Mouse (Mus musculus) G1E (cell line): Measurements from ENCODE around the gene Krtap14. TPM values are rescaled to one million over a fixed set of nuclear protein-coding genes. Genes with fewer than 3 reads are reported as not detected.

ENCODE experiments used
- ATAC-seq: 2 replicates; pipeline ENCODE4 v1.8.0; 2016; ENCODE audit warnings: mild to moderate bottlenecking; ENCODE audit not compliant: insufficient number of reproducible peaks, poor library complexity, low FRiP score, severe bottlenecking; ENCODE audit errors: extremely low read depth
- DNase-seq: peaks from one replicate; pipeline ENCODE4 v3.0.0; 2012; ENCODE audit warnings: low spot score
- H3K27me3 ChIP-seq: 2 replicates; pipeline ENCODE4 v1.6.1; 2012; ENCODE audit warnings: mild to moderate bottlenecking, low read length, inconsistent platforms; ENCODE audit not compliant: insufficient read depth
- H3K36me3 ChIP-seq: replicated peaks from 2 replicates; pipeline ENCODE3; 2012; ENCODE audit warnings: mild to moderate bottlenecking, inconsistent platforms
- H3K4me1 ChIP-seq: 2 replicates; pipeline ENCODE4 v1.6.1; 2012; ENCODE audit warnings: low read depth, low read length, inconsistent platforms, mixed read lengths; ENCODE audit not compliant: insufficient read depth
- H3K4me3 ChIP-seq: 2 replicates; pipeline ENCODE4 v1.5.1; 2012; ENCODE audit warnings: low read depth, mild to moderate bottlenecking, inconsistent platforms, low read length, moderate library complexity, mixed read lengths
- H3K9me3 ChIP-seq: replicated peaks from 2 replicates; pipeline ENCODE4 v1.6.1; 2012; ENCODE audit warnings: inconsistent platforms
- CTCF ChIP-seq: IDR thresholded peaks from 2 replicates; pipeline ENCODE4 v1.5.1; 2012; ENCODE audit warnings: low read depth, low read length, inconsistent platforms, mixed read lengths
- GATA1 ChIP-seq: IDR thresholded peaks from 2 replicates; pipeline ENCODE4 v1.6.1; 2012; ENCODE audit warnings: borderline replicate concordance, low read length, inconsistent platforms, mixed read lengths
- GATA2 ChIP-seq: IDR thresholded peaks from 2 replicates; pipeline ENCODE4 v1.6.1; 2012; ENCODE audit warnings: low read depth, low read length, inconsistent platforms, borderline replicate concordance
- POLR2AphosphoS5 ChIP-seq: IDR thresholded peaks from 2 replicates; pipeline ENCODE4 v1.6.1; 2012; ENCODE audit warnings: low read depth, low read length, inconsistent platforms; ENCODE audit not compliant: insufficient replicate concordance
- TAL1 ChIP-seq: conservative IDR thresholded peaks from 2 replicates; pipeline ENCODE4 v1.6.1; 2012; ENCODE audit warnings: low read depth, low read length, inconsistent platforms, mixed read lengths
- polyA plus RNA-seq: library from polyadenylated mRNA; stranded (reverse); fragments of >175 nt; gene quantifications from 2 replicates; pipeline ENCODE4 v1.2.3, GENCODE M21; 2012
- total RNA-seq, 2 experiments: library from RNA; stranded (forward) in 1 of 2; stranded (reverse) in 1 of 2; fragments of 200-1000 nt in 1 of 2; fragments of >200 nt in 1 of 2; fragmentation: Nextera tagmentation in 1 of 2; gene quantifications; 2 replicates each; pipeline ENCODE4 v1.2.3; 2014 to 2017

Krtap14 gene
- not detected in 2 replicates for total RNA-seq (2014; fragmentation: Nextera tagmentation)
- 0.17 TPM in 1 of 2 replicates, not detected in the other for total RNA-seq (2017)
- polyA plus RNA-seq: not detected in 2 replicates

DNA sequence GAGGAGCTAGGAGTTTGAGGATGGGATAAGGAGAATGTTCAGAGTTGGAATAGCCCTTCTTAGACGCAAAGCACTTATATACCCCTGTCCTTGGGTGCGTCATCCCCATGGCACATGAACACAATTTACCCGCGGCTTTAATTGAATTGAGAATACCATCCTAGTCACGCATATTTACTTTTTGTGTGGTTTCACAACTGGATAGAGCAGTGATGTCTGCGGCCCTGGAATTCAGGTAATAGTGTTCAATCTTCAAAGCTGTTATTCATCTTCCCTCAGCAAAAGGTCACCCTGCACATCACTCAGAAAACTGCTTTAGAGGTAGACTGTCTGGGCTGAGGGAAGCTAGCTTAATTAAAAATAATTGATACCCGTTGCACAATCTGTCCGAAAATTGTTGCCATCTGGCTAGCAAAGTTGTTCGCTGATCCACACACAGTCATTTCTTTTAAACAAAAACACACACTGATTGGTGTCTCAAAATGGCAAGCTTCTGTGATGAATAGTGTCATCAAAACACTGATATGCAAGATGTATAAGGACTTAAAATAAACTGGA lies at the start of gene Krtap14:
TSS of gene Krtap14 (minus strand) at position 51 of the 558 bp plus-strand sequence.
- H3K9me3 ChIP-seq: peaks cover 12% of the 10 kb centered on the region
- TF ChIP-seq GATA1 (no peak), POLR2AphosphoS5 (no peak), TAL1 (no peak), CTCF (no peak), GATA2 (no peak)
- H3K27me3 ChIP-seq: no peaks in the 10 kb centered on the region
- H3K4me1 ChIP-seq: no peaks in the 10 kb centered on the region
- ATAC-seq (no peak), DNase-seq (no peak)
- H3K4me3 ChIP-seq: no peak within 1 kb of the TSS
- no peaks in the 10 kb centered on the region for H3K36me3 ChIP-seq

DNA sequence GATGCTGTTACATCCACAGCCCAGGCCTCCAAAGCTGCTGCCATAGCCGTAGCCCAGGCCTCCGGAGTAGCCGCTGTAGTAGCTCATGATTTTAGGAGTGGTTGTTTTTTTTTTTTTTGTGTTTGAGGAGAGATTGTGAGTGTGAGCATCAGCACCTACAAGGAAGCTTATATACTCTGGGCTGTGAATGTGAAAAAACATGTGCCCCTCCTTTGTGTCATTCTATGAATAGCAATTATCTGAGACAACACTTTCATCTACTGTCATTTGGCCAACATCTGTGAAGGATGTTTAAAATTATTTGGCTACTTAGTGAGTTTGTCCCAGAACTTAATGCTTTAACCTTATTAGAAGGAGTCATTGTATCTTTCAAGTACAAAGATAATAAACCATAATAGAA lies 48.2 kb upstream of the Krtap14 start, which contains the start of gene Krtap19-2:
TSS of gene Krtap19-2 (minus strand) at position 101 of the 400 bp plus-strand sequence.
- no peak within 1 kb of the TSS for H3K4me3 ChIP-seq
- H3K4me1 ChIP-seq: no peaks in the 10 kb centered on the region
- ATAC-seq (no peak), DNase-seq (no peak)
- no peaks in the 10 kb centered on the region for H3K27me3 ChIP-seq
- no peak for TF ChIP-seq POLR2AphosphoS5
- no peak for TF ChIP-seq TAL1
- TF ChIP-seq GATA2: no peak
- no peak for TF ChIP-seq GATA1
- TF ChIP-seq CTCF: no peak
- no peaks in the 10 kb centered on the region for H3K36me3 ChIP-seq
- no peaks in the 10 kb centered on the region; the same call in none of the 2 replicates for H3K9me3 ChIP-seq

DNA sequence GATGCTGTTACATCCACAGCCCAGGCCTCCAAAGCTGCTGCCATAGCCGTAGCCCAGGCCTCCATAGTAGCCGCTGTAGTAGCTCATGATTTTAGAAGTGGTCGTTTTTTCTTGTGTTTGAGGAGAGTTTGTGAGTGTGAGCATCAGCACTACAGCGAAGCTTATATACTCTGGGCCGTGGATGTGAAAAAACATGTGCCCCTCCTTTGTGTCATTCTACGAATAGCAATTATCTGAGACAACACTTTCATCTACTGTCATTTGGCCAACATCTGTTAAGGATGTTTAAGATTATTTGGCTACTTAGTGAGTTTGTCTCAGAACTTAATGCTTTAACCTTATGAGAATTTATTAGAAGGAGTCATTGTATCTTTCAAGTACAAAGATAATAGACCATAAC lies 43.4 kb upstream of the Krtap14 start, which contains the start of gene Krtap19-1:
TSS of gene Krtap19-1 (minus strand) at position 101 of the 400 bp plus-strand sequence.
- H3K4me3 ChIP-seq: no peak within 1 kb of the TSS
- DNase-seq (no peak), ATAC-seq (no peak)
- H3K36me3 ChIP-seq: no peaks in the 10 kb centered on the region
- no peaks in the 10 kb centered on the region for H3K4me1 ChIP-seq
- H3K9me3 ChIP-seq: no peaks in the 10 kb centered on the region; the same call in 1 of the 2 replicates
- no peak for TF ChIP-seq POLR2AphosphoS5
- TF ChIP-seq GATA2: no peak
- TF ChIP-seq TAL1: no peak
- TF ChIP-seq CTCF: no peak
- TF ChIP-seq GATA1: no peak
- no peaks in the 10 kb centered on the region for H3K27me3 ChIP-seq

DNA sequence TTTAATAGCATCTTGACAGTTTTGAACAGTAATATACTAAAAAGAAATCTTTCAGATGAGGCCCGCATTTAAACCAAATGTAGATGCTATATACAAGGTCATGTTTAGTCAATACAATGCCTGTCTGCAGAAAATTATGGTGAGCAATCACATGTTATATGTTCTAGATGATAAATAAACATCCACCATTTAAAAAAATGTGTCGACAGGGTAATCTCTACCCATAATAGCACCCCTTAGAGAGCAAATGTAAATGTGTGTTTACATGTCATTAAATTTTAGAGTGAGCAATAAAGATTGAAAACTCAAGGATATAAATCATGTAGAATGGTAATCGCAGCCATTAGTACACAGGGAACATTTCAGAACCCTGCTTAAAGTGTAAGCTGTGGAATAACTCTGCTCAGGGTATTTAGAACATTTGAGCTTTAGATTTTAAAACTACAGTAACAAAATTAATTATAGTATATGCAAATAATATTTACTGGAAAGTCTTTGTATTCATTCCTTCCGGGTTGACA lies 39.0 kb upstream of the Krtap14 start:
- no peaks in the 10 kb centered on the region for H3K4me1 ChIP-seq
- peaks cover 4% of the 10 kb centered on the region; the same call in 1 of the 2 replicates for H3K9me3 ChIP-seq
- no peaks in the 10 kb centered on the region for H3K27me3 ChIP-seq

DNA sequence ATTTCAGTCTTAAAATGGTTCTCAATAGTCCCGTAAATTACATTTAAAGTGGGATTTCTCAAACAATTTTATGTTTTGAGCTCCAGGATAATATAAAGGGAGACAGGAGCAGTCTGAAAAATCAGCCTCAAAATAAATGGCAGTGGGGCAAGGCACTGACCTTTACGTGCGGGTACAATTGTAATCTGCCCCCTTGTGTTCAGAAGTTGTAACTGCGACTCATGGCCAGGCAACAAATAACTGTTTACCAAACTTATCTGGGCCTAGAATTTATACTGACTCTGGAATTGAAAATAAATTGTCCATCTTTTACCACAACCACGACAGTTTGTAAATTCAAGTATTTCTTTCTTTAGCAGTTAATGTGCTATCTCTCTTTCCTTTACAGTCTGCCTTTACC lies 25.5 kb upstream of the Krtap14 start:
- no peak for DNase-seq
- Histone ChIP-seq H3K9me3 (peaks cover 5% of the 10 kb centered on the region), H3K36me3 (no peaks in the 10 kb centered on the region), H3K27me3 (no peaks in the 10 kb centered on the region), H3K4me3 (no peak overlapping the region), H3K4me1 (no peaks in the 10 kb centered on the region)
- TF ChIP-seq POLR2AphosphoS5 (no peak), GATA2 (no peak), GATA1 (no peak), CTCF (peak; percentile 41), TAL1 (no peak)
- no peak for ATAC-seq

More for the DNA sequence above, 39.0 kb upstream of the Krtap14 start:
- Histone ChIP-seq H3K4me3 (no peak overlapping the region), H3K36me3 (no peaks in the 10 kb centered on the region)
- no peak for ATAC-seq
- no peak for TF ChIP-seq POLR2AphosphoS5
- no peak for TF ChIP-seq GATA1
- TF ChIP-seq TAL1: no peak
- no peak for DNase-seq

DNA sequence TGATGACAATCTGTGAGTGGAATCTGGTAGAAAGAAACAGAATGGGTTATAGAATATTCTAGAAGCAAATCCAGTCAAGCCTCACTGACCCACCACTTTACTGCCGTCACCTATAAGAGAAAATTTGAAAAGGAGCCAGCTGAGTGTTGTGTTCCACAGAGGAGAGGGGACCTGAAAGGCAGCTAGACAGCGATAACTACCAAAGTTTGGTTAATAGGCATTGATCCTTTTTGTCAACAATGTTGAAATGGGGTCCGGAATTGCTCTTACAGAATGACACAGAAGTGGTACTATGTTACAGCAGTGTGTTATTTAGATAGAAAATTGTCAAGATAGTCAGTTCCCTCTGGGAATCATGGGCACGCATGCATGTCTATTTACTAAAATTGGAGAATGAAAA lies 22.6 kb upstream of the Krtap14 start:
- Histone ChIP-seq H3K4me1 (no peaks in the 10 kb centered on the region), H3K27me3 (no peaks in the 10 kb centered on the region), H3K4me3 (no peak overlapping the region), H3K36me3 (no peaks in the 10 kb centered on the region), H3K9me3 (peaks cover 8% of the 10 kb centered on the region)
- DNase-seq (no peak), ATAC-seq (no peak)
- TF ChIP-seq POLR2AphosphoS5: no peak
